Mouse (Mus musculus): ENCODE results near the gene Pde4b. TPM values are rescaled to one million over a fixed set of nuclear protein-coding genes. Genes with fewer than 3 reads are reported as not detected.

Pde4b gene
- polyA plus RNA-seq, 1 experiment from 2014 or later: 44.5 TPM

- no peaks in the 10 kb centered on the region for H3K36me3 ChIP-seq (ENCODE audit: insufficient read depth, low read length)
- WGBS: 63% methylated on average over 3 of the region's 3 CpGs
- H3K4me2 ChIP-seq (replicated peaks; ENCODE audit: low read depth, low read length): no peak overlapping the region
- H3K9me3 ChIP-seq (ENCODE audit: low read length): no peaks in the 10 kb centered on the region
- TF ChIP-seq CTCF (IDR thresholded peaks at IDR 0.05): no peak
- TF ChIP-seq EP300 (IDR thresholded peaks at IDR 0.05): no peak
- DNase-seq (ENCODE audit: low spot score) (peak; percentile 36), ATAC-seq (no peak; the same call in 1 of the 2 replicates)
- no peak overlapping the region for H3K9ac ChIP-seq (replicated peaks; ENCODE audit: low read depth)
- H3K4me1 ChIP-seq (ENCODE audit: insufficient read depth, low read depth, low read length): no peaks in the 10 kb centered on the region
- no peak overlapping the region for H3K27ac ChIP-seq (ENCODE audit: low read length)
- H3K27me3 ChIP-seq (replicated peaks; ENCODE audit: insufficient read depth, low read length): no peaks in the 10 kb centered on the region
- H3K4me3 ChIP-seq (ENCODE audit: low read depth, low read length): no peak overlapping the region
Measured at GRCm38 (mm10) chr4:102542976-102543375, 455.6 kb downstream of the Pde4b start.

DNA sequence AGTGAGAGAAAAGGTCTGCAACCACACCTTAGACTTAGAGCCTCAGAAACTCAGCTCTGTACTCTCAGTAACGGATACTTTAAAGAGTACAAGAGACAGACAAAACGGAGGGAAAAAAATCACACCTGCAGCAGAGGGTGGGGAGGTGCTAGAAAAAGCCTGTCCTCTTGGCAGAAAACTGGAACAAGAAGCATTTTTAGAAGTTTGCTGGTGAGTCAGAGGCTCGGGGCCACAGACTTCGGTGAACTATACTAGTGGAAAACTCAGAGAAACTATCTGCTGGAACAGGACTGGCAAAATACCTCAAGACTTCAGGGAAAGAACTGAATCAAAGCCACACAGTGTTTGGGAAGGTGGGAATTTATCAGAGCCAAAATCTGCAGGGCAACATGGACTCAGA lies 457.9 kb downstream of the Pde4b start:
- Histone ChIP-seq H3K9me3 (ENCODE audit: low read length) (no peaks in the 10 kb centered on the region), H3K9ac (replicated peaks; ENCODE audit: low read depth) (no peak overlapping the region), H3K27ac (ENCODE audit: low read length) (no peak overlapping the region), H3K36me3 (ENCODE audit: insufficient read depth, low read length) (no peaks in the 10 kb centered on the region), H3K4me2 (replicated peaks; ENCODE audit: low read depth, low read length) (no peak overlapping the region), H3K4me3 (ENCODE audit: low read depth, low read length) (no peak overlapping the region), H3K4me1 (ENCODE audit: insufficient read depth, low read depth, low read length) (no peaks in the 10 kb centered on the region), H3K27me3 (replicated peaks; ENCODE audit: insufficient read depth, low read length) (no peaks in the 10 kb centered on the region)
- no peak for TF ChIP-seq EP300 (IDR thresholded peaks at IDR 0.05)
- no peak for TF ChIP-seq CTCF (IDR thresholded peaks at IDR 0.05)
- 66% methylated on average over 4 of the region's 4 CpGs for WGBS
- DNase-seq (ENCODE audit: low spot score): no peak
- ATAC-seq: no peak

DNA sequence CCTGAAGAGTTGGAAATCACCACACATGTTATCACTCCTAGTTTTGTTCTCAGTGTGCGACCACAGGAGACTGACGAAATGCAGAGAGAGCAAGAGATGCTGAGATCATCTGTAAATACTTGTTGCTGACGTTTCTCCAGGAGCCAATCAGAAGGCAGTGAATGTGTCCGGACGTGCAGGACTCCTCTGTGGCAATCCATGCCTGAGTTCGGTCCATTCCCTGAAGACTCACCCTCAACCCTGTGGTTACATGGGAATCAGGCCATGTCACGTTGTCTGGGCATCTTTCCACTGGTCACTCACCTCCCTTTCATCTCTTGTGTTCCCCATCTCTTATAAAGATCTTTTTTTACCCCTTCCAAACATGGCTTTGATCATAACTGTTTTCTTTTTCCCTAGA lies 468.2 kb downstream of the Pde4b start:
- Histone ChIP-seq H3K4me2 (replicated peaks; ENCODE audit: low read depth, low read length) (no peak overlapping the region), H3K36me3 (ENCODE audit: insufficient read depth, low read length) (no peaks in the 10 kb centered on the region), H3K27me3 (replicated peaks; ENCODE audit: insufficient read depth, low read length) (no peaks in the 10 kb centered on the region), H3K4me3 (ENCODE audit: low read depth, low read length) (no peak overlapping the region), H3K27ac (ENCODE audit: low read length) (no peak overlapping the region), H3K9me3 (ENCODE audit: low read length) (no peaks in the 10 kb centered on the region), H3K9ac (replicated peaks; ENCODE audit: low read depth) (no peak overlapping the region), H3K4me1 (ENCODE audit: insufficient read depth, low read depth, low read length) (no peaks in the 10 kb centered on the region)
- DNase-seq (ENCODE audit: low spot score) (no peak), ATAC-seq (no peak)
- no peak for TF ChIP-seq EP300 (IDR thresholded peaks at IDR 0.05)
- TF ChIP-seq CTCF (IDR thresholded peaks at IDR 0.05): no peak
- WGBS: 65% methylated on average over 7 of the region's 7 CpGs

DNA sequence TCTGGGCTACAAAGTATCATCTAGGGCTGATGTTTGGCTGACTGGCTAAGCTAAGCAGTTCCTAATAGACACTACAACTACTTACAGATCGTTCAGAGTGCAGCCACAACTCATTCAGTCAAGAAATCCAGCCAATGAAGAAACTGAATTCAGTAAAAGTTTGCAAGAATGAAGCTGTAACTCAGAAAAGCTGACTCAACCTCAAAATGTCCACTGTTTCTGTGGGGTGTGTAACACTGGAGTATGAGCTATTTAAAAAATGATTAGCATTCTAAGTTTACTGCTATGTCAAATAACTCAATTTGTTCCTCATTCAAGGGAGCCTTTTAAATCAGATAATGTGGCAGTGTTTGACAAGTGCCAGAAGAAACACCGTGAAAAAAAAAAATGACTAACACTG lies 469.7 kb downstream of the Pde4b start:
- Histone ChIP-seq H3K9ac (replicated peaks; ENCODE audit: low read depth) (no peak overlapping the region), H3K4me3 (ENCODE audit: low read depth, low read length) (no peak overlapping the region), H3K9me3 (ENCODE audit: low read length) (no peaks in the 10 kb centered on the region), H3K27me3 (replicated peaks; ENCODE audit: insufficient read depth, low read length) (no peaks in the 10 kb centered on the region), H3K36me3 (ENCODE audit: insufficient read depth, low read length) (no peaks in the 10 kb centered on the region), H3K4me1 (ENCODE audit: insufficient read depth, low read depth, low read length) (no peaks in the 10 kb centered on the region), H3K4me2 (replicated peaks; ENCODE audit: low read depth, low read length) (no peak overlapping the region), H3K27ac (ENCODE audit: low read length) (no peak overlapping the region)
- WGBS: 18% methylated on average over 2 of the region's 2 CpGs
- TF ChIP-seq EP300 (IDR thresholded peaks at IDR 0.05): peak; percentile 32; the same call in 1 of the 2 replicates
- TF ChIP-seq CTCF (IDR thresholded peaks at IDR 0.05): no peak
- peak; percentile 26 for DNase-seq (ENCODE audit: low spot score)
- ATAC-seq: peak; percentile 48; the same call in 1 of the 2 replicates

GRCm38 (mm10) chr4:102557508-102558220 lies 470.3 kb downstream of the Pde4b start:
- peak; percentile 50 for ATAC-seq
- 23% methylated on average over 9 of the region's 9 CpGs for WGBS
- no peak for TF ChIP-seq CTCF (IDR thresholded peaks at IDR 0.05)
- TF ChIP-seq EP300 (IDR thresholded peaks at IDR 0.05): no peak

DNA sequence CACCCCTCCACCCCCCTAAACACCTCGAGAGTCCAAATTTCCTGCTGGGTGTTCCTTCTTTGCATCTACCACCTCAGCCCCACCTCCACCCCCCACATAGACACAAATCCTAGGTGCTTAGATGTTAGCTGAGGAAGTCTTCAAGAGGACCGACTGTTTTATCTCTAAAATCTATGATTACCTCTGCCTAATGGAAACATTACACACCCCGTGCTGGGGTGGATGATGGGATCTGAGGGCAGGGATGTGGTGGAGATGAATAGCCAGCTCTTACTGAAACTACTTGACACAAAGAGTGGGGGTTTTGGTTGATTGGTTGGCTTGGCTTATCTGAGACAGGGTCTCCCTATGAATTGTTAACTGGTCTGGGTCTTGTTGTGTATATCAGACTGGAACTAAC lies 471.0 kb downstream of the Pde4b start:
- DNase-seq (ENCODE audit: low spot score) (no peak), ATAC-seq (no peak)
- Histone ChIP-seq H3K9me3 (ENCODE audit: low read length) (no peaks in the 10 kb centered on the region), H3K27ac (ENCODE audit: low read length) (no peak overlapping the region), H3K27me3 (replicated peaks; ENCODE audit: insufficient read depth, low read length) (no peaks in the 10 kb centered on the region), H3K9ac (replicated peaks; ENCODE audit: low read depth) (no peak overlapping the region), H3K4me1 (ENCODE audit: insufficient read depth, low read depth, low read length) (no peaks in the 10 kb centered on the region), H3K4me2 (replicated peaks; ENCODE audit: low read depth, low read length) (no peak overlapping the region), H3K36me3 (ENCODE audit: insufficient read depth, low read length) (no peaks in the 10 kb centered on the region), H3K4me3 (ENCODE audit: low read depth, low read length) (no peak overlapping the region)
- no peak for TF ChIP-seq EP300 (IDR thresholded peaks at IDR 0.05)
- TF ChIP-seq CTCF (IDR thresholded peaks at IDR 0.05): no peak
- 21% methylated on average over 3 of the region's 3 CpGs for WGBS

More at GRCm38 (mm10) chr4:102557508-102558220, 470.3 kb downstream of the Pde4b start:
- no peak overlapping the region for H3K4me3 ChIP-seq (ENCODE audit: low read depth, low read length)
- no peak overlapping the region for H3K9ac ChIP-seq (replicated peaks; ENCODE audit: low read depth)
- no peaks in the 10 kb centered on the region for H3K36me3 ChIP-seq (ENCODE audit: insufficient read depth, low read length)
- no peaks in the 10 kb centered on the region for H3K9me3 ChIP-seq (ENCODE audit: low read length)
- no peaks in the 10 kb centered on the region for H3K4me1 ChIP-seq (ENCODE audit: insufficient read depth, low read depth, low read length)
- H3K4me2 ChIP-seq (replicated peaks; ENCODE audit: low read depth, low read length): no peak overlapping the region
- no peak overlapping the region for H3K27ac ChIP-seq (ENCODE audit: low read length)
- no peaks in the 10 kb centered on the region for H3K27me3 ChIP-seq (replicated peaks; ENCODE audit: insufficient read depth, low read length)
- peak; percentile 73 for DNase-seq (ENCODE audit: low spot score)

Data from lung, postnatal 0 days (tissue).